Mouse (Mus musculus) intestine, postnatal 0 days (tissue): ENCODE data around the gene Fcrla. TPM values are rescaled to one million over a fixed set of nuclear protein-coding genes. Genes with fewer than 3 reads are reported as not detected.

ENCODE experiments used
- ATAC-seq: fragments of 200-750 bp; cut with Nextera tagmentation; 2 replicates; pipeline ENCODE4 v1.8.0; 2017; ENCODE audit warnings: mild to moderate bottlenecking, moderate TSS enrichment, moderate library complexity
- H3K27ac ChIP-seq: fragments of 300-500 bp; sonication (generic); 2 replicates; pipeline ENCODE4 v1.5.1; 2014; ENCODE audit warnings: mild to moderate bottlenecking, low read depth, low read length, moderate library complexity
- H3K27me3 ChIP-seq: fragments of 300-500 bp; sonication (generic); replicated peaks from 2 replicates; pipeline ENCODE4 v1.6.1; 2014; ENCODE audit warnings: low read length, mixed read lengths; ENCODE audit not compliant: control insufficient read depth, insufficient read depth
- H3K36me3 ChIP-seq: fragments of 300-500 bp; sonication (generic); 2 replicates; pipeline ENCODE4 v1.6.1; 2014; ENCODE audit warnings: mild to moderate bottlenecking, moderate library complexity; ENCODE audit not compliant: control insufficient read depth, insufficient read depth
- H3K4me1 ChIP-seq: fragments of 300-500 bp; sonication (generic); replicated peaks from 2 replicates; pipeline ENCODE4 v1.6.1; 2014; ENCODE audit warnings: antibody characterized with exemption, low read length, mixed read lengths; ENCODE audit not compliant: control insufficient read depth, insufficient read depth
- H3K4me2 ChIP-seq: fragments of 300-500 bp; sonication (generic); replicated peaks from 2 replicates; pipeline ENCODE4 v1.6.1; 2014; ENCODE audit warnings: low read depth, mild to moderate bottlenecking, moderate library complexity
- H3K4me3 ChIP-seq: fragments of 300-500 bp; sonication (generic); 2 replicates; pipeline ENCODE4 v1.5.1; 2014; ENCODE audit warnings: low read depth, low read length
- H3K9ac ChIP-seq: fragments of 300-500 bp; sonication (generic); 2 replicates; pipeline ENCODE4 v1.6.1; 2014; ENCODE audit warnings: mild to moderate bottlenecking, low read depth, low read length
- H3K9me3 ChIP-seq: fragments of 300-500 bp; sonication (generic); 2 replicates; pipeline ENCODE4 v1.6.1; 2016; ENCODE audit warnings: mixed run types; ENCODE audit not compliant: control insufficient read depth
- CTCF ChIP-seq: sonication (generic); IDR thresholded peaks from 2 replicates; pipeline ENCODE4 v1.5.1; 2016; ENCODE audit warnings: low read depth, mild to moderate bottlenecking, control low read depth, antibody characterized with exemption, moderate library complexity
- WGBS: fragments of 180-500 bp; shearing (Covaris S2); extraction: QIAGEN DNeasy Blood & Tissue Kit; methylation state at CpG from one replicate; pipeline ENCODE4 v1.1.7; 2014; 5-methylcytosine and 5-hydroxymethylcytosine counted together
- polyA plus RNA-seq: library from polyadenylated mRNA; unstranded; fragments of >200 nt; fragmentation: Nextera tagmentation; extraction: Ambion mirVana; gene quantifications from 2 replicates; pipeline ENCODE4 v1.2.1, GENCODE M21; 2015

Gene Fcrla
- polyA plus RNA-seq, 1 experiment from 2014 or later: not detected

DNA sequence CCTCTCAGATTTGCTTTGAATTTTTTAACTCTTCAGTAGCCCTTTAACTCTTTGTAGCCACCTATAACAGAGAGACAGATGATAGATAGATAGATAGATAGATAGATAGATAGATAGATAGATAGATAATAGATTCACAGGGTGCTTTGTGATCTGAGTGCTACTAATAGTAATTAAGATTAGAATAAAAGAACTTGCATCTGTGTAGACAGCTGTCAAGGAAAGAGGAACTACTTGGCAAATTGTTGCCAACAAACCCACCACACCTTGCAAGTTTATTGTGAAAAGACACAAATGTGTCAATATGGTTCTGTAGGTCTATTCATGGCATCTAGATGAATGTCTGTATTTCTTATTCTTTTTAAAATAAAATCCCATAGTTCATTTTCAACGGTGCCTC lies 6.6 kb upstream of the Fcrla start:
- WGBS: 71% methylated on average over 1 of the region's 1 CpGs
- Histone ChIP-seq H3K4me1 (no peaks in the 10 kb centered on the region), H3K36me3 (no peaks in the 10 kb centered on the region), H3K27me3 (no peaks in the 10 kb centered on the region), H3K9me3 (no peaks in the 10 kb centered on the region), H3K4me3 (no peak overlapping the region), H3K27ac (no peak overlapping the region), H3K9ac (no peak overlapping the region), H3K4me2 (no peak overlapping the region)
- no peak for TF ChIP-seq CTCF
- no peak for ATAC-seq

DNA sequence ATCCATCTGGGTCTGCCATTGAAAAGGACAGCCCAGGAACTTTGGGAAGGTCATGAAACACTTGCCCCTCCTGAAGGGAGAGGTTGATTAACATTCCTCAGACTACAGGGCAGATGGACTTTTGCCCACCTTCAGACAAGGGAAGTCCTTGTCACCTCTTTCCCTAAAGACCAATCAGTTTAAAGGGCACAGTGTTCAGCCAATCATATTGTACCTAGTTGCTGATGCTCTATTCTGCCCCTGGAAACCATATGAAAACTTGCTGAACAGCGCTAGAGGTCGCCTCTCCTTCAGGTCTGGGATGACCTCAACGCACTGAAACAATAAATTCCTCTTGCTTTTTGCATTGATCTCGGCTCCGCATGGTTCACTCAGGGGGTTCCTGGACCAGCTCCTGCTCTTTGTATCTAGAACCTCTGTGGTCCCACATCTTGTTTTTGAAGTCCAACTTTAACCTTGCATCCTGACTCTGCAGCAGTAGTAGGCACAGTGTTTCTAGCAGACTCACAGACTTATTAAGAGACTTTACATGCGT lies 6.1 kb upstream of the Fcrla start:
- WGBS: 66% methylated on average over 6 of the region's 6 CpGs
- ATAC-seq: no peak
- Histone ChIP-seq H3K9ac (no peak overlapping the region), H3K4me1 (no peaks in the 10 kb centered on the region), H3K36me3 (no peaks in the 10 kb centered on the region), H3K27me3 (no peaks in the 10 kb centered on the region), H3K4me3 (no peak overlapping the region), H3K27ac (no peak overlapping the region), H3K9me3 (no peaks in the 10 kb centered on the region), H3K4me2 (no peak overlapping the region)
- no peak for TF ChIP-seq CTCF

DNA sequence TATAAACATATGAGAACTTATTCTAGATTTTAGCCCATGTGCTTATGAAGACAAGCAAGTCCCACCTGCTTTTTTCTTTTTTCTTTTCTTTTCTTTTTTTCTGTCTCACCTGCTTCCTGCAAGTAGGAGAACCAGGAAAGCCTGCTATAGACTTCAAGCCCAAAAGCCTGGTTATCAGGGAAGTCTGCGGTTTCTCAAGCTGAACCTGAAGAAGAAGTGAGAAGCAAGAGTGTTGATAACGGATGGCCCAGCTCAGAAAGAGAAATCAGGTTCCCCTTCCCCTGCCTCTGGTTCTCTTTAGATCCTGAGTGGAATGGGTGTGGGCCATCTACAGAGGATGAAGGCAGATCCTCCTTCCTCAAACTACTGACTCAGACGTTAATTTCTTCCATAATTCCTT lies 4.7 kb upstream of the Fcrla start:
- no peaks in the 10 kb centered on the region for H3K4me1 ChIP-seq
- H3K4me3 ChIP-seq: no peak overlapping the region
- TF ChIP-seq CTCF: no peak
- H3K4me2 ChIP-seq: no peak overlapping the region
- 70% methylated on average over 3 of the region's 3 CpGs for WGBS
- no peak overlapping the region for H3K9ac ChIP-seq
- H3K27ac ChIP-seq: no peak overlapping the region
- H3K9me3 ChIP-seq: no peaks in the 10 kb centered on the region
- H3K36me3 ChIP-seq: no peaks in the 10 kb centered on the region
- H3K27me3 ChIP-seq: no peaks in the 10 kb centered on the region
- no peak for ATAC-seq

DNA sequence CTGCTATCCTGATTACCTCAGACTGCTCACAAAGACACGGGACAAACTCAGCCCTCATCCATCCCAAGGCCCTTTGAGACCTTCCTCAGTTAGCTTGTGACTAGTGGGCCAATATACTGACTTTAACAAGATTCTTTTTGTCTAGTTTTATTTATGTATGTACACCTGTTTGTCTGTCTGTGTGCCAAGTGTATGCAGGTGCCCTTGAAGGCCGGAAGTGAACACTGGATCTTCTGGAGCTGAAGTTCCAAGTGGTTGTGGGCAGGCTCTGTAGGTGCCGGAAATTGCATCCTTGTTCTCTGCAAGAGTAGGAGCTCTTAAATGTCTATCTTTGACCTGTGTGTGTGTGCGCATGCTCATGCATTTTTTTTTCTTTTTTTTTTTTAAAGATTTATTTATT lies 1.9 kb upstream of the Fcrla start:
- no peaks in the 10 kb centered on the region for H3K4me1 ChIP-seq
- no peak for TF ChIP-seq CTCF
- WGBS: 83% methylated on average over 4 of the region's 4 CpGs
- no peaks in the 10 kb centered on the region for H3K27me3 ChIP-seq
- no peak overlapping the region for H3K4me2 ChIP-seq
- no peaks in the 10 kb centered on the region for H3K9me3 ChIP-seq
- no peak overlapping the region for H3K27ac ChIP-seq
- H3K4me3 ChIP-seq: no peak overlapping the region
- H3K9ac ChIP-seq: no peak overlapping the region
- ATAC-seq: no peak
- H3K36me3 ChIP-seq: no peaks in the 10 kb centered on the region

DNA sequence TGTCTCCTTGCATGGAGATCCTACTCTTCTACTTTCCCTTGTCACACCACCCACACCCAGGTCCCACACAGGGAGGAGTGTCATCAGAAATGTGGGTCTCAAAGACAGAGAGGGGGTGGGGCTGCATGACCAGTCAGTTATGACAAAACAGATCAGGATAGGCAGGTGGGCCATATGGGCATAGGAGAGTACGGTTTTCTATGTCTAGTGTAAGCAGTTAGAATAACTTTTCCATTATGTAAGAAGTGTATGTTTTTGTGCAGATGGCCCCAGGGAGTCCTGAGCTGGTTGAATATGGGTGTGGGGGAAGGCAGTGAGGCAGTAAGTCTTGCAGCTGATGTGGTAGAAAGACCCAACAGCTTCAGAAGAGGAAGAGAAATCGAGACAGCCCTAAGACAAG lies 1.1 kb upstream of the Fcrla start:
- H3K36me3 ChIP-seq: no peaks in the 10 kb centered on the region
- 67% methylated on average over 2 of the region's 2 CpGs for WGBS
- H3K9ac ChIP-seq: no peak overlapping the region
- no peak for ATAC-seq
- H3K4me1 ChIP-seq: no peaks in the 10 kb centered on the region
- no peak overlapping the region for H3K4me3 ChIP-seq
- H3K27ac ChIP-seq: no peak overlapping the region
- no peak for TF ChIP-seq CTCF
- H3K27me3 ChIP-seq: no peaks in the 10 kb centered on the region
- H3K9me3 ChIP-seq: no peaks in the 10 kb centered on the region
- H3K4me2 ChIP-seq: no peak overlapping the region

DNA sequence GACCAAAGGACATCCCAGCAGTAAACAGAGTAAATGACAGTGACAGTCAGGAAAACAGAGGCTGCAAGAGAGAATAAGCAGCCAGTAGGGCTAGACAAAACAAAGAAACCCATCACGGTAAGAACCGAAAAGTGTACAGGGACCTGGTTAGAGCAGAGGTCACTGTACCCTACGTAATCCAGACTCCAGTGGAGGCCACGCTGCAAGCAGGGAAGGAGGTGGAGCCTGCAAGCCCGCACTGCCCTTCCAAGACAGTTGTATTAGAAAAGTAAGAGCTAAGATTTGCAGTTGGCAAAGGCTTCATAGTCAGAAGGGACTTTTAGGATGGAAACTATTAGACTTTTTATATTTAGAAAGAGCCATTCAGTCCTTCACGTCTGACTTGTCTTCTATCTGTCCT lies 442 bp downstream of the Fcrla start:
- H3K9ac ChIP-seq: no peak overlapping the region
- TF ChIP-seq CTCF: no peak
- H3K36me3 ChIP-seq: no peaks in the 10 kb centered on the region
- no peak overlapping the region for H3K4me2 ChIP-seq
- no peaks in the 10 kb centered on the region for H3K27me3 ChIP-seq
- H3K4me1 ChIP-seq: no peaks in the 10 kb centered on the region
- H3K9me3 ChIP-seq: no peaks in the 10 kb centered on the region
- H3K4me3 ChIP-seq: no peak overlapping the region
- ATAC-seq: no peak
- H3K27ac ChIP-seq: no peak overlapping the region
- WGBS: 42% methylated on average over 6 of the region's 6 CpGs

DNA sequence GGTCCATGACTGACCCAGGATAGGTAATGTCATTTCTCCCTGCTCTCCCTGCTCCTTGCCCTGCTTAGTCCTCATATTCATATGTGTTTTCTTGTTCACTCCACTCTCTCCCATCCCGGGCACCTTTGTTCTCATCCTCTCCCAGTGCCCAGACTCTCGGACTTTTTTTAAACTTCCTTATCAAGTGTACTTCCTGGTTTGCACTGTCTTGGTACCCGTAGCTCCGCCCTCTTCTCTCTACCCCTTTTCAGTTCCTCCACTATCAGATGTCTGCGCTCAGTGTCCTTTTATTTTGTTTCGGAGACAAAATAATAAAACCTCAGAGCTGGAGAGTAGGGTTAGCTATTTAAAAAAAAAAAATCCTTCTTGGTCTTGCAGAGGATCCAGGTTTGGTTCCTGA lies 2.9 kb downstream of the Fcrla start:
- H3K9ac ChIP-seq: no peak overlapping the region
- ATAC-seq: no peak
- H3K4me1 ChIP-seq: no peaks in the 10 kb centered on the region

More for the DNA sequence above, 2.9 kb downstream of the Fcrla start:
- no peak for TF ChIP-seq CTCF
- Histone ChIP-seq H3K4me2 (no peak overlapping the region), H3K9me3 (no peaks in the 10 kb centered on the region), H3K36me3 (no peaks in the 10 kb centered on the region), H3K4me3 (no peak overlapping the region), H3K27me3 (no peaks in the 10 kb centered on the region), H3K27ac (no peak overlapping the region)
- 57% methylated on average over 6 of the region's 6 CpGs for WGBS
